Mouse (Mus musculus) urinary bladder, postnatal 10 days (tissue): ENCODE results near the gene Apba1.
A peak's percentile ranks its signal among the peaks of the same experiment; 100 is the strongest.

Experiments
- DNase-seq: peaks from one replicate; pipeline ENCODE4 v3.0.0; 2022; ENCODE audit warnings: low spot score

The Apba1 gene

GRCm38 (mm10) chr19:23758554-23759321 is at the start of gene Apba1:
Gene Apba1, plus strand, starts transcription at chr19:23758887.
- DNase-seq = no peak

- no peak for DNase-seq
Measured at GRCm38 (mm10) chr19:23746506-23746905, 12.2 kb upstream of the Apba1 start.

GRCm38 (mm10) chr19:23757011-23757410 is 1.7 kb upstream of the Apba1 start:
- no peak for DNase-seq

GRCm38 (mm10) chr19:23757961-23758553 is 630 bp upstream of the Apba1 start:
- DNase-seq = peak; percentile 74

GRCm38 (mm10) chr19:23759322-23759945 is 747 bp downstream of the Apba1 start:
- no peak for DNase-seq

GRCm38 (mm10) chr19:23763371-23763770 is 4.7 kb downstream of the Apba1 start:
- DNase-seq = no peak

- DNase-seq = no peak
Measured at GRCm38 (mm10) chr19:23764051-23764450, 5.4 kb downstream of the Apba1 start.

- DNase-seq = no peak
Measured at GRCm38 (mm10) chr19:23768864-23769263, 10.2 kb downstream of the Apba1 start.

- DNase-seq = no peak
Measured at GRCm38 (mm10) chr19:23770494-23771423, 12.1 kb downstream of the Apba1 start.

- no peak for DNase-seq
Measured at GRCm38 (mm10) chr19:23771971-23772370, 13.3 kb downstream of the Apba1 start.

- no peak for DNase-seq
Measured at GRCm38 (mm10) chr19:23775356-23775755, 16.7 kb downstream of the Apba1 start.

GRCm38 (mm10) chr19:23779130-23779529 is 20.4 kb downstream of the Apba1 start:
- DNase-seq = no peak

GRCm38 (mm10) chr19:23780105-23780504 is 21.4 kb downstream of the Apba1 start:
- DNase-seq = no peak

GRCm38 (mm10) chr19:23781968-23782367 is 23.3 kb downstream of the Apba1 start:
- no peak for DNase-seq

GRCm38 (mm10) chr19:23788420-23789132 is 29.9 kb downstream of the Apba1 start:
- no peak for DNase-seq

- no peak for DNase-seq
Measured at GRCm38 (mm10) chr19:23791704-23792103, 33.0 kb downstream of the Apba1 start.

GRCm38 (mm10) chr19:23792559-23792958 is 33.9 kb downstream of the Apba1 start:
- DNase-seq = no peak

- DNase-seq = no peak
Measured at GRCm38 (mm10) chr19:23794491-23794890, 35.8 kb downstream of the Apba1 start.

- no peak for DNase-seq
Measured at GRCm38 (mm10) chr19:23795156-23795555, 36.5 kb downstream of the Apba1 start.

GRCm38 (mm10) chr19:23801174-23801573 is 42.5 kb downstream of the Apba1 start:
- no peak for DNase-seq

- no peak for DNase-seq
Measured at GRCm38 (mm10) chr19:23803221-23803870, 44.7 kb downstream of the Apba1 start.
